Mouse (Mus musculus) kidney, adult 9 months (tissue): ENCODE results near the gene Fn3krp.

ENCODE experiments used
- DNase-seq: peaks from one replicate; pipeline ENCODE4 v3.0.0; 2022

Fn3krp gene

GRCm38 (mm10) chr11:121420830-121421552 lies at the start of gene Fn3krp:
Fn3krp (plus strand) TSS chr11:121421401.
- peak; percentile 100 for DNase-seq

GRCm38 (mm10) chr11:121373305-121373704 lies 47.9 kb upstream of the Fn3krp start:
- DNase-seq = no peak

DNA sequence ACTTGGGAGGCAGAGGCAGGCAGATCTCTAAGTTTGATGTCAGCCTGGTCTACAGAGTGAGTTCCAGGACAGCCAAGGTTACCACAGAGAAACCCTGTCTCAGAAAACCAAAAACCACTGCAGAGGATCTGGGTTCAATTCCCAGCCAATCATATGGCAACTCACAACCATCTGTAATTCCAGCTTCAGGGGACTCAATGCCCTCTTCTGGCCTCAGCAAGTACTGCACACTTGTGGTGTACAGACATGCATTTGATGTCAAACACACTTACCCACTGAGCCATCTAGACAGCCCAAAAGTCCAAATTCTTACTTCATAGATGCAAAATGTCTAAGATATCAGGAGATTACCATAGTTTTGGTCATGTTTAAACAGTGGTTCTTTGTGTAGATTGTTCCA lies 42.6 kb upstream of the Fn3krp start:
- no peak for DNase-seq

- no peak for DNase-seq
Measured at GRCm38 (mm10) chr11:121380294-121380693, 40.9 kb upstream of the Fn3krp start.

DNA sequence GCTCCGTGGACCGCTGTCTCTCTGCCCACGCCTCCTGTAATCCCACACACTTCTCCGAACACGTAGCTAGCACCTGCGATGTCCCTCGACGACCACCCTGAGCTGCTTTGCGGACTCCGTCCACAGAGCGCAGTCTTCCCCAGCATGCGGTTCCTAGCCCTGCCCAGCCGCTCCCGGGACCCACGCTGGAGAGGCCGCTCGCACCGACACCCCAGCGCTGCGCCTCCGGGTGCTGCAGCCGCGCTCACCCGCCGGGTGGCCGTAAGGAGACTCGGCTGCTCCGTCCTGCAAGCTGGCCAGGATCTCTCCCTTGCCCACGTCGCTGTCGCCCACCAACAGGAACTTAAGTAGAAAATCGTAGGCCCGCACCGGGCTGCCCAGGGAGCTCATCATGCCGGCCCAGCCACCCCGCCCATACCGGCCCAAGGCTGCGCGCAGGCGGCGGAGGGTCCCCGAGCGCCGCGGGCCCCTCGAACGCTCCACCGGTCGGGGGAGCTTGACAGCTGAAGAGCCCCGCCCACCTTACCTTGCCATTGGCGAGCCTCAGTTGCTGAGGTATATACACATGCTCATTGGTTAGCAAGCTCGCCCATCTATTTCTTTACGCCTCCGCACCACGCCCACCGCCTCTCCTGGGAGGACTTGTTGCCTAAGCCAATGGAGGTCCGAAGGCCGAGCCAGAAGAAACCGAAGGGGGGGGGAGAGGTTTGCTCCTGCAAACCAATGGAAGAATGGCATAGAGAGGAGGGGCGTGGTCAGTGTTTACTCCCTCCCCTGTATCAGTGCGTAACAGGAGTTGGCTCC lies 33.2 kb upstream of the Fn3krp start, which contains the start of gene Rab40b:
Gene Rab40b, minus strand, starts transcription at position 502 of the 804 bp plus-strand sequence.
- DNase-seq = peak; percentile 96

GRCm38 (mm10) chr11:121388554-121388945 lies 32.7 kb upstream of the Fn3krp start:
- DNase-seq = no peak

DNA sequence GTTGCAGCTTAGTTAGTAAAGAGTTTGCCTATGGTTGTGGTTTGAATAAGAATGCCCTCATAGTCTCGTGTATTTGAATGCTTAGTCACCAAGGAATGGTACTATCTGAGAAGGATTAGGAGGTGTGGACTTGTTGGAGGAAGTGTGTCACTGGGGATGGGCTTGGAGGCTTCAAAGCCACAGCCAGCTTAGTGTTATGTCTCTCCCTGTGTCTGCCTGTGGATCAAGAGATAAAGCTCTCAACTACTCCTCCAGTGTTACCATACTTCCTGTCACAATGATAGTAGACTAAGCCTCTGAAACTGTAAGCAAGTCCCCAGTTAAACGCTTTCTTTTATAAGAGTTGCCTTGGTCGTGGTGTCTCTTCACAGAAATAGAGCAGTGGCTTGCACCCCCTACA lies 30.4 kb upstream of the Fn3krp start:
- DNase-seq = no peak

DNA sequence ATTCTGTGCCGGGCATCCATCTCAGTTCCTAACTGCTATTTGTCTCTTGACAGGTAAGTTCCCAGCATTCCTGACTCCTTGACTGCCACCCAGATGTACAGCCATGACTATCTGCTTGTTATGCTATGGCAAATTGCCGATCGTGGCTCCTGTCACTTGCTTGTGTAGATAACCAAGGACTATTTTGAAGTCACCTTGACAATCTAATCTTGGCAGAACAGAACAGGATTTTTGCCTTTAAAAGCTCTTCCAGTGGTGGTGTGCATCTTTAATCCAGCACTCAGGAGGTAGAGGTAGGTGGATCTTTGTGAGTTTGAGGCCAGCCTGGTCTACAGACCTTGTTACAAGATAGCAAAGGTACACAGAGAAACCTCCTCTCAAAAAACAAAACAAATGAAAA lies 28.8 kb upstream of the Fn3krp start:
- no peak for DNase-seq

GRCm38 (mm10) chr11:121407366-121408155 lies 13.6 kb upstream of the Fn3krp start:
- DNase-seq = no peak

DNA sequence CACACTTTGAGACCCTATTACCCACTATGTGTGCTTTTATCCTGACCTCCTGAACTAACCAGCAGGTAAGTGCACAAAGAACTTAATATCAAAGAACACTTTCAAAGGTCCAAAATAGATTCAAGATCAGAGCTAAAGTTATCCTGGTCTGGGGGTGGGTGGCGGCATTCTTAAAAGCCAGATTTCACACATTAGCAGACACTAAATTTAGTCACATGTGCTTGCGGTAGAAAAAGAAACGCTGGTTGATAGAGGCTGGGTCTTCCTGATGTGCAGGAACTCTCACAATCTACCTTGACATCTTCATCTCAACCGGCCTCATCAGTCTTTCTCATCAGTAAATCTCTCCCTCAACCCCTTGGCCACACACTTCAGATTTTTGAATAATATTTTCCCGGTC lies 6.4 kb upstream of the Fn3krp start:
- DNase-seq = no peak

DNA sequence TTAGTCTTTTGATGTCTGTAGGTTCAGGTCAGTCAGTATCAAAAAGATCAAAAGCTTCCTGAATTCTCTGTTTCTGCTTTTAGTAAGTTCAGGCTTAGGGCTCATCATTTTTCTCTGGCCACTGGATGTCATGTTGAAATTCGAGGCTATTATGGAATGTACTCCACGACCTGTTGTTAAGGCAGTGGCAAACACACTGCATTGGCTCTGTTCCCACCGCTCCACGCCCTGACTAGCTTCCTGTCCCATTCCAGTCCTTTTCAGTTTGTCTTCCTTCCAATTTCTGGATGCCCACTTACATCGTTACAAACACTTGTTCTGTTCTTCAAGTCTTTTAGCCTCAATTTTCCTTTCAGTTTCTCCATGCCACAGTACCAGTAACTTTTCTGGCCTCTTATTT lies 5.8 kb upstream of the Fn3krp start:
- DNase-seq = no peak

DNA sequence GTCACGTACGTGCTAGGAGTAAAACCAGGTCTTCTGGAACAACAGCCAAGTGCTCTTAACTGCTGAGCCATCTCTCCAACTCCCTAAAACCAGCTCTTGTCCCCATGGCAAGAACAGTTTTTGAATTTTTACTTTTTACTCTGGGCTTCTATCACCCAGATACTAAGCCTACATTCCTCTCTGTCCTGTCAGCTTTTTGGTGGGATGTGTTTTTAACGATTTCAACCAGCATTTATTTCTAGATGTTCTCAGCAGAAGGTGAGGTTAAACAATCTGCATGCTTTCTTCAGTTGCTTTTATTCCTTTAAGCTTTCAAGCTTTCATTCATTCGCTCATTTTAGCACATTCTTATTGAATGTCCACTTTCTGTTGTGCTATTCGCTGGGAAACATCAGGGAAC lies 3.2 kb upstream of the Fn3krp start:
- no peak for DNase-seq

- no peak for DNase-seq
Measured at GRCm38 (mm10) chr11:121418932-121419331, 2.3 kb upstream of the Fn3krp start.

DNA sequence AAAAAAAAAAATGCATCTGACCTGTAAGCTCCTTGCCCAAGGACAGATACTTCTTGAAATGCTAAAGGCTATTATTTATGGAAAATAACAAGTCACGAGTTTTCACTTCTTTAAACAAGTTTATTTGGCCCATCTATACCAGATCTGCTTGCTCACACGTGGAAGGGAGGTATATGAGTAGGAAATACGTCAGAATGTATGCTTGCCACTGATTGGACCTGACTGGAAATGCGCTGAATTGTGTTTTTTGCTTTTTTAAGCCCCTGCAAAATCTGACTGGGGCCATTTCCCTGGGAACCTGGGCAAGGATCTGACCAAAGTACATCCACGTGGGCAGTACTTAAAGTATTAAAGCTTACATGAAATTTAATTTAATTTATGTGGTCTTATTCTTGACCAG lies 822 bp upstream of the Fn3krp start:
- DNase-seq = no peak

DNA sequence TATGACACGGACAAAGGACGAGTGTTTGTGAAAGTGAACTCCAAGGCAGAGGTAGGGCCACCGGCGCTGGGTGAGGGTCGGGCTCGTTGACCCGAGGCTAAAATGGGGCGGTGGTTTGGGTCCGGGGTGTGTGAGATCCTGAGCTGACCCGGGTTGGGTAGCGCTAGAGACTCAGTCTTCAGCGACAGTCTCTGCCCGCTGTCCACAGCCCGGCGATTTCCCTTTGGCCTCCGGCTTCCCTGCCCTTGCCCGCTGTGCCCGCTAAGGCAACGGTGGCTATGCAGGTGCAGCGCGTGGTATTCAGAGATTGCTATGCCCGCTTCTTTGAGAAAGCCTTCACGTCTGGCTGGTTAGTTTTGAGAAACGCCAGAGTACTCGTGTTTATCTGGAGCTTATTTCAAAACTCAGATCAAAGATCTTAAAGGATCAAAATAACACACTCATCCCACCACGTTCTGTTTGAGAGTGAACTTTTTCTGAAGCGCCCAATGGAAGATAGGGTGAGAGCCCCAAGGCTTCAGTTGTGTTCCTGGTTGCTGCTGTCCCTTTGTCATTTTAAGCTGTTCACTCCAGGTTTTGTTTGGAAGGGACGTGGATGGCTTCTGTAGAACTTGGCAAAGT lies 462 bp downstream of the Fn3krp start:
- DNase-seq = no peak

DNA sequence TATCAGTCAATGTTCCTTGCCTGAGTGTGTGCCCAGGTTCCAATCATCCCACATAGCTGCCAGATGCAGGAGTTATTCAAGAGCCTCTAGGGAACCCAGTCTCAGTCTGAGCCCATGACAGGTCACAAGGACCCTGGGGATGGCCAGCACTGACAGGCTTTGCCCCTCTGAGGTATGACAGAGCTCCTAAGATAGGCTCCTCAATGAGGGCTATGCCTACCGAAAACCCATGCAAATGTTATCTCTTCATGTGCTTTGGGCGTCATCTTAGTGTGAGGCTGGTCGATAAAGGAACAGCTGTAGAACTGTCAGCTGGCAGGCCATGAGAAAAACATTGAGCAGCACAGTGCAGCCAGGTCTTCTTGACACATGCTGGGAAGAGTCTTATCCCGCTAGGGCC lies 12.2 kb downstream of the Fn3krp start:
- no peak for DNase-seq

DNA sequence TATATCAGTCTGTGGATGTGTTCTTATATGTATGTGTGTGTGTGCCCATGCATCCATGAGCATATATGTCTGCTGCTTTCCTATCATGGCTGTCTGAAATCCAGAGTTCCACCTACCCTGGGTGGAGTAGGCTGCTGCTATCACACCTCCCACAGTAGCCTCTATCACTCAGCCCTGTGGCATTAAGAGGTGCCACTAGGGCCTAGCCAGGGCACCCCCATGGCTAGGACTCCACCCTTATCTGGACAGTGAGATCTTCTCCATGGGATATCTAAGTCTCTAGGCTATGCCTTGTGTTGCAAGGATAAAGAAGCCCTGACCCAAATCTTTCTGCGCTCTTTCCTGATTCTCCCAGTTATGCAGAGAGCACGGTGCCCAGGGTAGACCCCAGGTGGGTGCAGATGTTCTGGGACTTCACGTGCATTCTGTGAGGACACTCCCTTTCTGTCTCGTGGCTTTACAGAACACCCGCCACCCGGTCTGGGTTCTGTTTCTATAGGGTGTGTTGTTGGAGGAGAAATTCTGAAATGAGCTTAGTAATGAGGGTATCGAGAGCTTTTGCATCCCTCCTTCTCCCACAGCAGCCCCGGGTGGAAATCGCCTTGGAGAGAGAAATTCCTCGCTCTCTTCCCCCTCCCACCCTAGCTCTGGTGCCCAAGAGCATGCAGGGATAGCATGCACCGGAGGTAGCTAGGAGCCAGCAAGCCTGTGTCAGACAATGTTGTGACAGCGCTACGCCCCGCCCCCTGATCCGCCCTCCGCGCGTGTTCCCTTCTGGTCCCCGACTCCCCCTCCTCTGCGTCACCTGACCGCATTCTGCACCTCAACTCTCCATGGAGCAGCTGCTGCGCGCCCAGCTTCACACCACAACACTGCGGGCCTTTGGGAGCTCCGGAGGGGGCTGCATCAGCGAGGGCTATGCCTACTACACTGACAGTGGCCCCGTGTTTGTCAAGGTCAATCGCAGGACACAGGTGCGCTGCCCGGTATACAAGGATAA lies 13.3 kb downstream of the Fn3krp start, which contains the start of gene Fn3k:
Gene Fn3k, plus strand, starts transcription at position 758 of the 1,000 bp plus-strand sequence.
- peak; percentile 96 for DNase-seq

DNA sequence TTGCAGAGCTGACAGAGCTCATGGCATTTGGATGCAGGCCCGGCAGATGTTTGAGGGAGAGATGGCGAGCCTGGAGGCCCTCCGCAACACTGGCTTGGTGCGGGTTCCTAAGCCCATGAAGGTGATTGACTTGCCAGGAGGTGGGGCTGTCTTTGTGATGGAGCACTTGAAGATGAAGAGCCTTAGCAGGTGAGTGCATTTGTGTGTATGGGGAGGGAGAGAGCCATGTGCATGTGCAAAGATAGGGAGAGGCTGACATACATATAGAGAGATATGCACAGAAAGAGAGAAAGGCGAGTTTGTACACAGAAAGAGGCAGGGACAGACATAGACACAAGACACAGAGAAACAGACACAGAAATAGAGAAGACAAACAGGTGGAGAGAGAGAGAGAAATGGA lies 16.0 kb downstream of the Fn3krp start:
- DNase-seq = no peak

GRCm38 (mm10) chr11:121439686-121440292 lies 18.6 kb downstream of the Fn3krp start:
- DNase-seq = peak; percentile 84

DNA sequence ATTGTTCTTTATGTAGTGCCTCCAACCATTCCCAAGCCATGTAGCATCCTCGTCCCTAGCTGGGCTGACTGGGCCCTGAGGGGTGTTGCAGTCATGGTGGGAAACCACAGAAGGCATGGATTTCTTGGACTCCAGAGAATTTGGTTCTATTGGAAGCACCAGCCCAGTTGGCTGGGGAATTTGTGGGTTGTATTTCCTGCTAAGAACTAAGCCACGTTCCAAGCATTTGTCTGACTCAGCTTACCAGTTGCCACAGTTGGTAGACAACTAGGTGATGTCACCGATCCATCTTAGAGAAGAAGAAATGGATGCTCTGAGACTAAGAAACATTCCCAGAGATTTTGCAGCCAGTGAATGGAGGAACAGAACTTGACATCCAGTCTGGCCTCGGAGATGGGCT lies 20.5 kb downstream of the Fn3krp start:
- DNase-seq = no peak

DNA sequence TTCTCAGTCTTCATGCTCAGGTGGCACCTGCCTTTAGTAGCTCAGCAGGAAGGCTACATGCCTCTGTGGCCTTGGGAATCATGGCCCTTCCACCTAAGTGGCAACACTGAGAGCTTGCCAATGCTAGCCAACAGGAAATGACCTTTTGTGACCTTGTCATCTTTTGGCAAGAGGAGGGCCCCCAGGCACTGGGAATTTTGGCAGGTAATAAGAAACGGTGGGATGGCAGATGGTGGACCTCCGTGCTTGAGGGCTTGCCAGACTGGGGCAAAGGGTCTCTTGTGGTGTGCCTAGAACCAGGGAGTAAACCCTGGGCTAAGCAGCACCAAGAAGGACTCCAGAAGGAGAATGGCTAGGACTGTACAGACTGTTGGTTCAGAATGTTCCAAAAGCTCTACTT lies 20.9 kb downstream of the Fn3krp start:
- no peak for DNase-seq
